Mouse (Mus musculus): ENCODE measurements at regions not wholly inside any gene's neighbourhood (a gene's known extent, or its start where the extent isn't known, plus 50 kb on each side); places are given as distances from the start of the nearest gene placed in this dataset.

- no peak for DNase-seq (ENCODE audit: low spot score in 2 of 2)
Measured at GRCm38 (mm10) chr9:14215961-14216360, 58.9 kb upstream of the Sesn3 start.

GRCm38 (mm10) chr9:14222936-14223335 lies 51.9 kb upstream of the Sesn3 start:
- no peak for DNase-seq (ENCODE audit: low spot score in 2 of 2)

Data from frontal cortex, postnatal 25 days (tissue).